Comparison of ENCODE assay signal across 2 mouse cellular contexts in genomic region chr15:98107230-98107629, GRCm38 (mm10).
TF ChIP-seq lines count a peak whose summit lies in the region.

No protein-coding gene starts in this region.

TF ChIP-seq in MEL, 35 proteins besides CTCF, POLR2A, EP300 and RAD21:
- no peak for TF ChIP-seq JUND (IDR thresholded peaks at IDR 0.05; ENCODE audit: low read depth, low read length)
- TF ChIP-seq NELFE (IDR thresholded peaks at IDR 0.05; ENCODE audit: low read depth, low read length), result no peak
- TF ChIP-seq HCFC1 (IDR thresholded peaks at IDR 0.05; ENCODE audit: low read depth, low read length), result no peak
- TF ChIP-seq CHD2 (IDR thresholded peaks at IDR 0.05; ENCODE audit: low read length), result no peak
- no peak for TF ChIP-seq MXI1 (IDR thresholded peaks at IDR 0.05; ENCODE audit: low read depth, low read length)
- TF ChIP-seq USF1 (IDR thresholded peaks at IDR 0.05; ENCODE audit: low read depth, low read length), result no peak
- no peak for TF ChIP-seq MEF2A (IDR thresholded peaks at IDR 0.05; ENCODE audit: extremely low read depth, insufficient replicate concordance, low read depth, low read length, poor library complexity, severe bottlenecking)
- no peak for TF ChIP-seq BHLHE40 (IDR thresholded peaks at IDR 0.05; ENCODE audit: borderline replicate concordance, low read depth, low read length)
- no peak for TF ChIP-seq MYC (IDR thresholded peaks at IDR 0.05; ENCODE audit: low read depth, low read length)
- TF ChIP-seq USF2 (IDR thresholded peaks at IDR 0.05; ENCODE audit: borderline replicate concordance in 1 of 2, insufficient read depth in 1 of 2, low read depth in 1 of 2, low read length in 2 of 2), result no peak

TF ChIP-seq in myocyte, 11 proteins besides CTCF, POLR2A, EP300 and RAD21:
- no peak for TF ChIP-seq MAX (IDR thresholded peaks at IDR 0.05; ENCODE audit: low read depth)
- TF ChIP-seq TCF12 (IDR thresholded peaks at IDR 0.05; ENCODE audit: insufficient read depth, poor library complexity, severe bottlenecking), result no peak
- TF ChIP-seq MYOD1 (IDR thresholded peaks at IDR 0.05; ENCODE audit: control insufficient read depth in 1 of 3, insufficient read length in 2 of 3, low read depth in 2 of 3), result no peak
- no peak for TF ChIP-seq SRF (IDR thresholded peaks at IDR 0.05; ENCODE audit: control insufficient read depth, insufficient read length, low read depth)
- TF ChIP-seq E2F4 (IDR thresholded peaks at IDR 0.05; ENCODE audit: insufficient read depth), result no peak
- no peak for TF ChIP-seq TCF3 (IDR thresholded peaks at IDR 0.05; ENCODE audit: insufficient read length, low read depth)
- no peak for TF ChIP-seq USF1 (IDR thresholded peaks at IDR 0.05; ENCODE audit: low read depth)
- no peak for TF ChIP-seq CEBPB (IDR thresholded peaks at IDR 0.05; ENCODE audit: insufficient read depth, poor library complexity, severe bottlenecking)
- TF ChIP-seq POLR2AphosphoS2 (IDR thresholded peaks at IDR 0.05; ENCODE audit: insufficient read length, low read depth), result no peak
- TF ChIP-seq REST (IDR thresholded peaks at IDR 0.05; ENCODE audit: insufficient read depth, insufficient read length), result no peak
- no peak for TF ChIP-seq MYOG (IDR thresholded peaks at IDR 0.05; ENCODE audit: control insufficient read depth in 1 of 3, insufficient read depth in 1 of 3, insufficient read length in 2 of 3, low read depth in 2 of 3)
